Mouse (Mus musculus) cortical plate, adult 2 months (tissue): ENCODE data around the gene Rtn2.

ENCODE experiments used
- CTCF ChIP-seq: fragments of 200-500 bp; IDR thresholded peaks from 2 replicates; pipeline ENCODE4 v1.5.1; 2011; ENCODE audit warnings: mild to moderate bottlenecking, control low read depth, low read length; ENCODE audit not compliant: insufficient read depth; ENCODE audit errors: extremely low read depth
- POLR2A ChIP-seq: fragments of 200-500 bp; IDR thresholded peaks from 2 replicates; pipeline ENCODE4 v1.6.1; 2011; ENCODE audit warnings: mild to moderate bottlenecking, low read length, control low read depth; ENCODE audit not compliant: insufficient read depth; ENCODE audit errors: extremely low read depth

- TF ChIP-seq CTCF (no peak), POLR2A (no peak)
Observed at GRCm38 (mm10) chr7:19309278-19309883, 27.0 kb downstream of the Rtn2 start.
